9 mouse cellular contexts compared by ENCODE assay signal in genomic region chr7:142071212-142071578, GRCm38 (mm10). TPM values are rescaled to one million over a fixed set of nuclear protein-coding genes. Genes with fewer than 3 reads are reported as not detected.
DNase-seq lines count a peak whose midpoint lies in the region; ATAC-seq lines count a peak whose summit lies in the region.
"Had no signal": no experiment of that assay in that cellular context is flagged by ENCODE, and none has a peak within 500 bp of the region (broad histone marks: within the 10 kb centered on the region; RNA-seq: fewer than 3 reads in every experiment).

No protein-coding gene starts in this region.

- H3K4me1 ChIP-seq in lung, embryonic 15.5 days: no peaks in the 10 kb centered on the region
- H3K4me1 ChIP-seq in forebrain, embryonic 12.5 days: peaks cover 4% of the 10 kb centered on the region; the same call in 1 of the 2 replicates
- peaks cover 12% of the 10 kb centered on the region for H3K4me1 ChIP-seq in intestine, embryonic 16.5 days (ENCODE audit: control insufficient read depth, insufficient read depth, low read length)
- no peaks in the 10 kb centered on the region for H3K4me1 ChIP-seq in neural tube, embryonic 14.5 days (ENCODE audit: control insufficient read depth, insufficient read depth, low read length)

- peaks cover 3% of the 10 kb centered on the region; the same call in 1 of the 2 replicates for H3K27me3 ChIP-seq in lung, embryonic 15.5 days
- 0 out of 2 replicates have a peak, but pooled peaks cover 6% of the 10 kb centered on the region for H3K27me3 ChIP-seq in forebrain, embryonic 12.5 days
- H3K27me3 ChIP-seq in intestine, embryonic 16.5 days (replicated peaks; ENCODE audit: control insufficient read depth, insufficient read depth, low read length): no peaks in the 10 kb centered on the region
- no peaks in the 10 kb centered on the region for H3K27me3 ChIP-seq in neural tube, embryonic 14.5 days (ENCODE audit: control insufficient read depth, insufficient read depth, low read length)

- H3K36me3 ChIP-seq in lung, embryonic 15.5 days: no peaks in the 10 kb centered on the region
- H3K36me3 ChIP-seq in forebrain, embryonic 12.5 days (replicated peaks): no peaks in the 10 kb centered on the region
- H3K36me3 ChIP-seq in intestine, embryonic 16.5 days (ENCODE audit: control insufficient read depth, insufficient read depth, low read length): no peaks in the 10 kb centered on the region
- no peaks in the 10 kb centered on the region for H3K36me3 ChIP-seq in neural tube, embryonic 14.5 days (ENCODE audit: control insufficient read depth, insufficient read depth, low read length)

- ATAC-seq in lung, embryonic 15.5 days (ENCODE audit: borderline replicate concordance, extremely low read depth, low FRiP score, low TSS enrichment): 0 out of 2 replicates have a peak, but pooled peaks have one; percentile 27
- peak; percentile 51 for ATAC-seq in forebrain, embryonic 12.5 days (ENCODE audit: low FRiP score)
- ATAC-seq in intestine, embryonic 16.5 days: no peak; the same call in 1 of the 2 replicates
- ATAC-seq in neural tube, embryonic 14.5 days (ENCODE audit: low read depth): peak; percentile 78

- H3K4me3 ChIP-seq in lung, embryonic 15.5 days: no peak overlapping the region
- H3K4me3 ChIP-seq in forebrain, embryonic 12.5 days (replicated peaks): 0 out of 2 replicates have a peak overlapping the region, but pooled peaks have one; percentile 11
- no peak overlapping the region; the same call in 1 of the 2 replicates for H3K4me3 ChIP-seq in intestine, embryonic 16.5 days (ENCODE audit: low read length)
- peak overlapping the region; percentile 16; the same call in 1 of the 2 replicates for H3K4me3 ChIP-seq in neural tube, embryonic 14.5 days (ENCODE audit: low read depth, low read length)

- H3K9ac ChIP-seq in lung, embryonic 15.5 days: no peak overlapping the region
- H3K9ac ChIP-seq in forebrain, embryonic 12.5 days: no peak overlapping the region; the same call in 1 of the 2 replicates
- no peak overlapping the region for H3K9ac ChIP-seq in intestine, embryonic 16.5 days (ENCODE audit: low read depth, low read length)
- peak overlapping the region; percentile 32; the same call in 1 of the 2 replicates for H3K9ac ChIP-seq in neural tube, embryonic 14.5 days (replicated peaks; ENCODE audit: low read depth, low read length)

- H3K4me2 ChIP-seq in lung, embryonic 15.5 days: peak overlapping the region; percentile 4; the same call in 1 of the 2 replicates
- peak overlapping the region; percentile 45 for H3K4me2 ChIP-seq in forebrain, embryonic 12.5 days
- H3K4me2 ChIP-seq in intestine, embryonic 16.5 days (ENCODE audit: low read depth, low read length): peak overlapping the region; percentile 30; the same call in 1 of the 2 replicates
- peak overlapping the region; percentile 46 for H3K4me2 ChIP-seq in neural tube, embryonic 14.5 days (ENCODE audit: low read depth, low read length)

- H3K27ac ChIP-seq in lung, embryonic 15.5 days: no peak overlapping the region
- H3K27ac ChIP-seq in forebrain, embryonic 12.5 days: no peak overlapping the region
- H3K27ac ChIP-seq in intestine, embryonic 16.5 days (ENCODE audit: low read length): no peak overlapping the region
- no peak overlapping the region for H3K27ac ChIP-seq in neural tube, embryonic 14.5 days (ENCODE audit: low read depth, low read length)

- H3K9me3 ChIP-seq in lung, embryonic 15.5 days: no peaks in the 10 kb centered on the region
- 0 out of 2 replicates have a peak, but pooled peaks cover 4% of the 10 kb centered on the region for H3K9me3 ChIP-seq in forebrain, embryonic 12.5 days
- no peaks in the 10 kb centered on the region for H3K9me3 ChIP-seq in intestine, embryonic 16.5 days (ENCODE audit: control insufficient read depth, low read length)
- H3K9me3 ChIP-seq in neural tube, embryonic 14.5 days (ENCODE audit: control insufficient read depth, low read length): no peaks in the 10 kb centered on the region

- WGBS in lung, embryonic 15.5 days: 10% methylated on average over 10 of the region's 10 CpGs
- 6% methylated on average over 10 of the region's 10 CpGs for WGBS in forebrain, embryonic 12.5 days
- WGBS in intestine, embryonic 16.5 days: 9% methylated on average over 10 of the region's 10 CpGs
- 4% methylated on average over 10 of the region's 10 CpGs for WGBS in neural tube, embryonic 14.5 days

- no peak for DNase-seq in lung, adult 18-20 months
- DNase-seq in urinary bladder, adult 18-20 months (ENCODE audit: low spot score in 2 of 2): no peak
- DNase-seq in right cerebral cortex, adult 18-20 months: no peak
- no peak for DNase-seq in right cerebral cortex, postnatal 4 days

RNA-seq across cellular contexts. Expression of gene Mob2, which starts 10.3 kb away (rescaled TPM):
- 74.7 and 80.1 TPM in 2 replicates for polyA plus RNA-seq in lung, embryonic 15.5 days (2015; fragmentation: Nextera tagmentation; extraction: Ambion mirVana)
- polyA plus RNA-seq in forebrain, embryonic 12.5 days (2016; fragmentation: Nextera tagmentation; extraction: Ambion mirVana): 46.4 and 46.9 TPM in 2 replicates
- polyA plus RNA-seq in intestine, embryonic 16.5 days (2015; fragmentation: Nextera tagmentation; extraction: Ambion mirVana): 57.8 and 64.4 TPM in 2 replicates
- 50.5 and 53.5 TPM in 2 replicates for polyA plus RNA-seq in neural tube, embryonic 14.5 days (2014; fragmentation: Nextera tagmentation; extraction: Ambion mirVana)

RNA-seq across cellular contexts. Expression of gene Dusp8, which starts 24.4 kb away (rescaled TPM):
- polyA plus RNA-seq in lung, embryonic 15.5 days (2015; fragmentation: Nextera tagmentation; extraction: Ambion mirVana): 2.5 and 2.7 TPM in 2 replicates
- polyA plus RNA-seq in forebrain, embryonic 12.5 days (2016; fragmentation: Nextera tagmentation; extraction: Ambion mirVana): 45.0 and 45.8 TPM in 2 replicates
- 4.8 and 5.6 TPM in 2 replicates for polyA plus RNA-seq in intestine, embryonic 16.5 days (2015; fragmentation: Nextera tagmentation; extraction: Ambion mirVana)
- polyA plus RNA-seq in neural tube, embryonic 14.5 days (2014; fragmentation: Nextera tagmentation; extraction: Ambion mirVana): 136 and 141 TPM in 2 replicates

RNA-seq across cellular contexts. Expression of gene Gm45618, which starts 49.3 kb away (rescaled TPM):
- polyA plus RNA-seq in lung, embryonic 15.5 days (2015; fragmentation: Nextera tagmentation; extraction: Ambion mirVana): not detected in 2 replicates
- polyA plus RNA-seq in forebrain, embryonic 12.5 days (2016; fragmentation: Nextera tagmentation; extraction: Ambion mirVana): not detected in 2 replicates
- not detected in 2 replicates for polyA plus RNA-seq in intestine, embryonic 16.5 days (2015; fragmentation: Nextera tagmentation; extraction: Ambion mirVana)
- not detected in 2 replicates for polyA plus RNA-seq in neural tube, embryonic 14.5 days (2014; fragmentation: Nextera tagmentation; extraction: Ambion mirVana)
- polyA plus RNA-seq: lung, adult 2 months had no signal

Comparison
In these comparisons a context has a peak if more than half of its experiments do, and no peak if none do; other contexts are left out.
1. H3K4me3 ChIP-seq: peak in forebrain, embryonic 12.5 days (single experiment) and neural tube, embryonic 14.5 days (single experiment); none in lung, embryonic 15.5 days (single experiment) and intestine, embryonic 16.5 days (single experiment).
2. Peak in every context shown above with its lines, with median percentiles within 50 percentile points of each other: H3K4me2 ChIP-seq.